Mouse (Mus musculus): ENCODE results near the gene Nrgn.

DNA sequence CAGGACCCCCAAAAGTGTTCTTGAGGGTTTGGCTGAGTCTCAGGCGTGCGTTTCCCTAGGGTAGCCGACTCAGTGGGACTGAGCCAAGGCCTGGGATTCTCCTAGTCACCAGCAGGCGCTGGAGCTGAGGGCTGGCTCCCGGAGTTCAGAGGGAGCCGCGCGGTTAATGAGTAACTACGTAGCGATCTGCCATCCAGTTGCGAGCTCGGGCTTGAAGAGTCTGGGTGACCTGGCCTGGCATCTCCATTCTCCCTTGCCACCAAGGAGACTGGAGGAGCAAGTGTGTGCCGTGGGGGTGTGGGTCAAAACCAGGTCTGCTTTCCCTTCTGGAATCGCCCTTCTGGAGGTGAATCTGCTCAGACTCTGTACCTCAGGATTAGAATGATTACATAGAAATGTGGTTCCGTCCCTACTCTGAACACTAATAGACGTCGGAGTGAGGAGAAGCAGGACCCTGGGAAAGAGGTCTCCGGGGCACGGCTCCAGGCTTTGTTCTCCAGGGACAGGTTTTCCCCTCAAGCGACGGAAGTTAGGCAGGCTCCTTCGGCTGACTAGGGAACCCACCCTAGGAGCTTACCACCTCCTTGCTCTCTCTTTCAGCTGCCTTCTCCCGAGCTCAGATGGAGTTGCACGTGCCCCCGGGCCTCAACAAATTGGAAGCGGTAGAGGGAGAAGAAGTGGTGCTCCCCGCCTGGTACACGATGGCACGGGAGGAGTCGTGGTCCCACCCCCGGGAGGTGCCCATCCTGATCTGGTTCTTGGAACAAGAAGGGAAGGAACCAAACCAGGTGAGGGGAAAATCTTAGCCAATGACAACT, 21.6 kb downstream of the Nrgn start:
- TF ChIP-seq CTCF (IDR thresholded peaks at IDR 0.05 in 2 of 3, conservative IDR thresholded peaks at IDR 0.05 in 1 of 3; ENCODE audit: control insufficient read depth in 1 of 3, insufficient read depth in 1 of 3, low read depth in 2 of 3, low read length in 3 of 3, poor library complexity in 1 of 3, severe bottlenecking in 1 of 3) (no peak), EP300 (IDR thresholded peaks at IDR 0.05; ENCODE audit: low read depth in 1 of 2, low read length in 2 of 2) (no peak), CHD2 (IDR thresholded peaks at IDR 0.05; ENCODE audit: low read length) (no peak), MAZ (IDR thresholded peaks at IDR 0.05; ENCODE audit: low read depth, low read length) (no peak), MXI1 (IDR thresholded peaks at IDR 0.05; ENCODE audit: low read depth, low read length) (no peak), POLR2A (IDR thresholded peaks at IDR 0.05; ENCODE audit: control insufficient read depth in 1 of 2, insufficient read depth in 1 of 2, low read depth in 1 of 2, low read length in 2 of 2, poor library complexity in 1 of 2) (no peak), SIN3A (IDR thresholded peaks at IDR 0.05; ENCODE audit: low read length) (no peak), JUND (IDR thresholded peaks at IDR 0.05; ENCODE audit: low read depth, low read length) (no peak), TAL1 (IDR thresholded peaks at IDR 0.05; ENCODE audit: low read length) (no peak), MYB (IDR thresholded peaks at IDR 0.05; ENCODE audit: low read depth, low read length) (no peak), POLR2AphosphoS5 (IDR thresholded peaks at IDR 0.05; ENCODE audit: borderline replicate concordance, low read depth, low read length) (no peak), ZNF384 (IDR thresholded peaks at IDR 0.05; ENCODE audit: low read depth, low read length) (no peak)
